Mouse (Mus musculus) neural tube, embryonic 13.5 days (tissue): ENCODE data around the gene Apol7e. TPM values are rescaled to one million over a fixed set of nuclear protein-coding genes. Genes with fewer than 3 reads are reported as not detected.
"Not testable (repeated sequence)": the region's sequence is repeated elsewhere in the genome, so short reads cannot be mapped to it uniquely, and the experiment has no call there.

ENCODE experiments used
- ATAC-seq: fragments of 200-750 bp; cut with Nextera tagmentation; 2 replicates; pipeline ENCODE4 v1.8.0; 2017; ENCODE audit warnings: low read depth, mild to moderate bottlenecking, moderate TSS enrichment, moderate library complexity
- H3K27ac ChIP-seq: fragments of 300-500 bp; sonication (generic); replicated peaks from 2 replicates; pipeline ENCODE4 v1.5.1; 2015; ENCODE audit warnings: moderate library complexity, mild to moderate bottlenecking, inconsistent platforms
- H3K27me3 ChIP-seq: fragments of 300-500 bp; sonication (generic); 2 replicates; pipeline ENCODE4 v1.6.1; 2015; ENCODE audit warnings: mild to moderate bottlenecking, inconsistent platforms
- H3K36me3 ChIP-seq: fragments of 300-500 bp; sonication (generic); 2 replicates; pipeline ENCODE4 v1.6.1; 2015; ENCODE audit warnings: mild to moderate bottlenecking, inconsistent platforms
- H3K4me1 ChIP-seq: fragments of 300-500 bp; sonication (generic); replicated peaks from 2 replicates; pipeline ENCODE4 v1.6.1; 2015; ENCODE audit warnings: inconsistent platforms
- H3K4me2 ChIP-seq: fragments of 300-500 bp; sonication (generic); 2 replicates; pipeline ENCODE4 v1.6.1; 2015; ENCODE audit warnings: inconsistent platforms, mild to moderate bottlenecking, moderate library complexity
- H3K4me3 ChIP-seq: fragments of 300-500 bp; sonication (generic); 2 replicates; pipeline ENCODE4 v1.5.1; 2015; ENCODE audit warnings: mild to moderate bottlenecking, inconsistent platforms
- H3K9ac ChIP-seq: fragments of 300-500 bp; sonication (generic); 2 replicates; pipeline ENCODE4 v1.6.1; 2015; ENCODE audit warnings: moderate library complexity, mild to moderate bottlenecking, inconsistent platforms
- H3K9me3 ChIP-seq: fragments of 300-500 bp; sonication (generic); 2 replicates; pipeline ENCODE4 v1.6.1; 2016; ENCODE audit warnings: inconsistent platforms
- WGBS: fragments of 180-500 bp; shearing (Covaris S2); methylation state at CpG from one replicate; pipeline ENCODE4 v1.1.7; 2015; 5-methylcytosine and 5-hydroxymethylcytosine counted together
- polyA plus RNA-seq: library from polyadenylated mRNA; unstranded; fragments of >200 nt; fragmentation: Nextera tagmentation; extraction: Ambion mirVana; gene quantifications from 2 replicates; pipeline ENCODE4 v1.2.1, GENCODE M21; 2015

Apol7e gene
- polyA plus RNA-seq, 1 experiment from 2014 or later, result 0.08 TPM

DNA sequence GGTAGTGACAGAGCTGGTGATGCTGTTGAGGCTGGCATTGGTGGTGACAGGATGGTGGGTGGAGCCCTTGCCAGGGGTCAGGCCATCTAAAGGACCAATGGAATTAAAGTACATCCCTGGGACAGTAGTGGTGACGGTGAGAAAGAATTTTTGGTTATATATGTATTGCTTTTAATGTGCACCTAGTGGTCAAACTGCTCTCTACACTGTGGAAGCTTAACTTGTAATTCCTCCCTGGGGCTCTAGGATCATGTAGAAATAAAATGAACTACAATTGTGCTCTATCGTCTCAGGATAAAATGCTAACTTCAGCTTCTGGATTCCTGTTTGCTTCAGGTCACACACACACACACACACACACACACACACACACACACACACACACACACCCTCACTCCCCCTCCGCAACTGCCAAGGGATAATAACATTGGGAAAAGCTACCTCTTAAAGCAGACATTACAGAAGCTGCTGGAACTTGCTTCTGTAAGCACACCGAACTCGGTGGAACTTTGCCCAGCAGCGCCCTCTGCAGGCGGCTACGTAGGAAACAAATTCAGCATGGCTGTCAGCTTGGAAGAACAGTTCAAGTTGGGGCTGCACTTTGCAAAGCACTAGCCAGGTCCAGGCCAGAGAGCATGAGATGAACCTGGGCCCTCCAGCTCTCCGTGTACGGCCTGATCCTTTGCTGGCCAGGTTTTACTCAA is 25.7 kb downstream of the Apol7e start:
- not testable (repeated sequence) for ATAC-seq, H3K4me2 ChIP-seq, H3K9me3 ChIP-seq, H3K9ac ChIP-seq, H3K27ac ChIP-seq, H3K27me3 ChIP-seq, H3K36me3 ChIP-seq, H3K4me3 ChIP-seq, H3K4me1 ChIP-seq
- 10% methylated on average over 3 of the region's 10 CpGs for WGBS

DNA sequence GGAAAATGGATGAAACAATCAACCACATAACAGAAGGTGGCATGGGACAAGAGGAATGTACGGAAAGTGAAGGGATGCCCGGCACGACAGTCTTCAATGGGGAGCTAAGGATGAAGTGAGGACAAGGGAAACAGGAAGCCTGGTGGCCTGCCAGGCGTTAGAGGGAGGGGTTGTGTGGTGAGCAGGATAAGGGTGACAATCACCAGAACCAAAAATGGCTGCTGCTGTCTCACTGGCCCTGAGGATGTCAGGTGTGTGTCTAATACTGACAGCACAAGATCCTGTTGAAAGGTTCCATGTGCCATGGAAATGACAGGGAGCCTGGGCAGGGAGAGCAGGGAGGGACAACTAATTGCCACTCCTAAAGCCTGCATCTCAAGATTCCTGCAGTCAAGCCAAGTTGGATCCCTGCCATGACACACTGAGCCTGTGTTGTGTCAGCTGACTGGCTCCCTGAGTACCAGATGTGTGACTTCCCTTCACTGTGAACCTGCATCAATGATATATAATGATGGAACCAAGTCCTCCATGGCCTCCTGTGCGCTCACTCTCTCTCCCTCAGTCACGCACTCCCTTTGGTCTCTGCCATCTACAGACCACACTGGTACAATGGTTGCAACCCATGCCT is 26.9 kb downstream of the Apol7e start:
- ATAC-seq, H3K27me3 ChIP-seq, H3K36me3 ChIP-seq, H3K4me1 ChIP-seq, H3K9ac ChIP-seq, H3K4me3 ChIP-seq, H3K27ac ChIP-seq, H3K9me3 ChIP-seq, H3K4me2 ChIP-seq: not testable (repeated sequence)
- WGBS, result 82% methylated on average over 5 of the region's 6 CpGs

- not testable (repeated sequence) for H3K4me1 ChIP-seq, H3K4me3 ChIP-seq, H3K27ac ChIP-seq, H3K27me3 ChIP-seq, H3K9ac ChIP-seq, H3K9me3 ChIP-seq, H3K4me2 ChIP-seq, ATAC-seq, H3K36me3 ChIP-seq
- WGBS, result 22% methylated on average over 3 of the region's 3 CpGs
Observed at GRCm38 (mm10) chr15:77727139-77727538, 28.5 kb downstream of the Apol7e start.

GRCm38 (mm10) chr15:77727745-77728144 is 29.1 kb downstream of the Apol7e start:
- ATAC-seq, H3K27ac ChIP-seq: not testable (repeated sequence)

DNA sequence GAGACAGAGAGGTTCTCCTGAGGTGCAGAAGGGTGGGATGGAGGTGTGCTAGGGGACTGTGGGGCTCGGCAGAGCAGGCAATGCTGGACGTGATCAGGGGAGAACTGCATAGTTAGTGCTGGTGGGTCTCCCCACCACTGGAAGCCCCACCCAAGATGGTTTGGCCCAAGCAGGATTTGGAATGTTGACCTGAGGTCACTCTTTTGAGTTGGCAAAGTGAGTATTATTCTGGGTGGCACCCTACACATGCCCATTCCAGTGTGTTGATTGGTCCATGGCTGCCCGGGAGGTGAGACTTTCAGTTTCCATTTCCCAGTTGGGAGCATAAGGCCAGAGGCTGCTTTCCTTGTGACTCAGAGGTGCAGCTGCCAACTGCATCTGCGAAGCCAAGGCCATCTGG is 30.1 kb downstream of the Apol7e start, which contains the start of gene Apol9b:
Gene Apol9b, plus strand, starts transcription at position 301 of the 400 bp plus-strand sequence.
- not testable (repeated sequence) for H3K4me3 ChIP-seq, H3K4me2 ChIP-seq, H3K27me3 ChIP-seq, ATAC-seq, H3K4me1 ChIP-seq, H3K27ac ChIP-seq, H3K9ac ChIP-seq, H3K36me3 ChIP-seq, H3K9me3 ChIP-seq
- WGBS, result 92% methylated on average over 2 of the region's 4 CpGs

More at GRCm38 (mm10) chr15:77727745-77728144, 29.1 kb downstream of the Apol7e start:
- H3K9ac ChIP-seq, H3K4me2 ChIP-seq, H3K4me3 ChIP-seq, H3K36me3 ChIP-seq, H3K27me3 ChIP-seq, H3K4me1 ChIP-seq, H3K9me3 ChIP-seq: not testable (repeated sequence)
- 91% methylated on average over 3 of the region's 3 CpGs for WGBS

- Histone ChIP-seq H3K36me3 (no peaks in the 10 kb centered on the region), H3K9me3 (no peaks in the 10 kb centered on the region), H3K4me1 (no peaks in the 10 kb centered on the region), H3K27ac (no peak overlapping the region), H3K4me2 (no peak overlapping the region), H3K4me3 (no peak overlapping the region), H3K9ac (no peak overlapping the region), H3K27me3 (no peaks in the 10 kb centered on the region)
- ATAC-seq, result no peak
- WGBS, result 86% methylated on average over 5 of the region's 5 CpGs
Observed at GRCm38 (mm10) chr15:77731605-77732004, 32.9 kb downstream of the Apol7e start.

GRCm38 (mm10) chr15:77732851-77733250 is 34.2 kb downstream of the Apol7e start:
- ATAC-seq, H3K9me3 ChIP-seq, H3K4me1 ChIP-seq, H3K27ac ChIP-seq, H3K4me2 ChIP-seq, H3K4me3 ChIP-seq, H3K27me3 ChIP-seq, H3K9ac ChIP-seq, H3K36me3 ChIP-seq: not testable (repeated sequence)
- WGBS, result 75% methylated on average over 10 of the region's 10 CpGs

- H3K36me3 ChIP-seq, H3K4me3 ChIP-seq, H3K4me1 ChIP-seq, ATAC-seq, H3K27me3 ChIP-seq, H3K27ac ChIP-seq, H3K4me2 ChIP-seq, H3K9ac ChIP-seq, H3K9me3 ChIP-seq: not testable (repeated sequence)
- WGBS, result 73% methylated on average over 8 of the region's 8 CpGs
Observed at GRCm38 (mm10) chr15:77733380-77733779, 34.7 kb downstream of the Apol7e start.

DNA sequence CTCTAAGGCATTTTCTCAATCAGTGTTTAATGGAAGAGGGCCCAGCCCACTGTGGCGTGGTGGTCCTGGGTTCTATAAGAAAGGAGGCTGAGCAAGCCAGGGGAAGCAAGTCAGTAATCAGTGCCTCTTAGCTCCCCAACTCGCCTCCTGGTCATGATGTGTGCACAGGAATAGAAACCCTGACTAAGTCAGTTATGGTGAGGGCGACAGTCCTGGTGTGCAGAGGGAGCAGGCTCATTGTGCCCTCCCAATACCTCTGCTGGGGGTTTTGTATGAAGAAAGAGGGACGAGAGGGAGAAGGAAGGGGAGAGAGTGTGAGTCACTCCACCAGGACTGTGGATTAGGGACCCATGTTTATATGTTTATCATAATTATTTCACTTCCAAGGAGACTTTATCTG is 35.2 kb downstream of the Apol7e start:
- not testable (repeated sequence) for H3K4me2 ChIP-seq, H3K27ac ChIP-seq, H3K9ac ChIP-seq, H3K4me1 ChIP-seq, H3K27me3 ChIP-seq, H3K4me3 ChIP-seq, H3K36me3 ChIP-seq, ATAC-seq, H3K9me3 ChIP-seq
- WGBS, result 76% methylated on average over 4 of the region's 4 CpGs

GRCm38 (mm10) chr15:77740511-77741297 is 42.0 kb downstream of the Apol7e start:
- H3K9me3 ChIP-seq, result no peaks in the 10 kb centered on the region
- H3K27ac ChIP-seq, result no peak overlapping the region
- H3K9ac ChIP-seq, result no peak overlapping the region
- no peaks in the 10 kb centered on the region for H3K27me3 ChIP-seq
- no peaks in the 10 kb centered on the region for H3K36me3 ChIP-seq
- 81% methylated on average over 9 of the region's 9 CpGs for WGBS
- no peaks in the 10 kb centered on the region for H3K4me1 ChIP-seq
- no peak overlapping the region for H3K4me3 ChIP-seq
- no peak for ATAC-seq
- no peak overlapping the region for H3K4me2 ChIP-seq

GRCm38 (mm10) chr15:77741556-77741955 is 42.9 kb downstream of the Apol7e start:
- not testable (repeated sequence) for H3K9me3 ChIP-seq, H3K27me3 ChIP-seq, H3K36me3 ChIP-seq, H3K4me1 ChIP-seq, H3K4me2 ChIP-seq, ATAC-seq, H3K9ac ChIP-seq, H3K27ac ChIP-seq, H3K4me3 ChIP-seq
- WGBS, result 82% methylated on average over 6 of the region's 6 CpGs

GRCm38 (mm10) chr15:77744632-77745031 is 46.0 kb downstream of the Apol7e start:
- no peak for ATAC-seq
- H3K4me3 ChIP-seq, result no peak overlapping the region
- WGBS, result 33% methylated on average over 5 of the region's 5 CpGs

More at GRCm38 (mm10) chr15:77744632-77745031, 46.0 kb downstream of the Apol7e start:
- H3K4me1 ChIP-seq, result no peaks in the 10 kb centered on the region
- H3K9me3 ChIP-seq, result no peaks in the 10 kb centered on the region
- H3K27me3 ChIP-seq, result no peaks in the 10 kb centered on the region
- H3K36me3 ChIP-seq, result no peaks in the 10 kb centered on the region
- no peak overlapping the region for H3K9ac ChIP-seq
- no peak overlapping the region for H3K4me2 ChIP-seq
- no peak overlapping the region for H3K27ac ChIP-seq
